Mouse (Mus musculus) heart, adult 2 months (tissue): ENCODE results near the gene Coq4. TPM values are rescaled to one million over a fixed set of nuclear protein-coding genes. Genes with fewer than 3 reads are reported as not detected.

Source experiments
- DNase-seq, 2 experiments: peaks; one replicate each; pipeline ENCODE4 v3.0.0; 2021
- H3K27ac ChIP-seq: fragments of 200-600 bp; 2 replicates; pipeline ENCODE4 v1.8.1; 2022
- H3K27me3 ChIP-seq: fragments of 200-500 bp; 2 replicates; pipeline ENCODE4 v1.6.1; 2012; ENCODE audit warnings: mild to moderate bottlenecking, low read length, inconsistent platforms, mixed read lengths; ENCODE audit not compliant: control insufficient read depth, insufficient read depth
- H3K36me3 ChIP-seq: fragments of 200-500 bp; 2 replicates; pipeline ENCODE4 v1.6.1; 2012; ENCODE audit warnings: low read length, inconsistent platforms; ENCODE audit not compliant: control insufficient read depth, insufficient read depth
- H3K4me1 ChIP-seq: fragments of 200-500 bp; 2 replicates; pipeline ENCODE4 v1.6.1; 2011; ENCODE audit warnings: low read length; ENCODE audit not compliant: control insufficient read depth, insufficient read depth
- H3K4me3 ChIP-seq: fragments of 200-600 bp; 2 replicates; pipeline ENCODE4 v1.8.1; 2022
- H3K79me2 ChIP-seq: fragments of 200-500 bp; replicated peaks from 2 replicates; pipeline ENCODE4 v1.6.1; 2012; ENCODE audit warnings: mild to moderate bottlenecking, inconsistent platforms, low read length, moderate library complexity, mixed read lengths; ENCODE audit not compliant: control insufficient read depth, insufficient read depth
- H3K9ac ChIP-seq: fragments of 200-500 bp; 2 replicates; pipeline ENCODE4 v1.6.1; 2012; ENCODE audit warnings: low read depth, mild to moderate bottlenecking, control low read depth, inconsistent platforms, low read length, mixed read lengths
- CTCF ChIP-seq: fragments of 200-600 bp; IDR thresholded peaks from 2 replicates; pipeline ENCODE4 v1.8.1; 2022; ENCODE audit warnings: antibody characterized with exemption, mild to moderate bottlenecking, moderate library complexity
- EP300 ChIP-seq: fragments of 200-500 bp; IDR thresholded peaks from 2 replicates; pipeline ENCODE4 v1.6.1; 2011; ENCODE audit warnings: low read depth, low read length, control low read depth; ENCODE audit not compliant: insufficient read depth
- POLR2A ChIP-seq: fragments of 200-500 bp; IDR thresholded peaks from 2 replicates; pipeline ENCODE4 v1.6.1; 2011; ENCODE audit warnings: mild to moderate bottlenecking, low read depth, low read length, control low read depth; ENCODE audit not compliant: insufficient read depth
- WGBS: fragments of 180-500 bp; shearing (Covaris S2); methylation state at CpG from one replicate; pipeline ENCODE4 v1.1.7; 2018; 5-methylcytosine and 5-hydroxymethylcytosine counted together
- intact Hi-C: fragments of 180-260 bp; cut with DNase I; formaldehyde crosslinking; loops from one replicate; pipeline ENCODE4 v1.15.1; 2025
- polyA plus RNA-seq: library from polyadenylated mRNA; depleted of rRNA; stranded (reverse); fragments of >200 nt; gene quantifications from 2 replicates; pipeline ENCODE4 v1.2.3, GENCODE M21; 2012
- total RNA-seq, 2 experiments: library from RNA; stranded (reverse); gene quantifications; 2 replicates each; pipeline ENCODE4 v1.2.3; 2021

Gene Coq4
- total and polyA plus RNA-seq, 3 experiments, result 15.8 to 38.6 (median 22.7) TPM

- peaks cover 2% of the 10 kb centered on the region; the same call in 1 of the 2 replicates for H3K4me1 ChIP-seq
- WGBS, result 29% methylated on average over 6 of the region's 6 CpGs
- DNase-seq, result no peak
- no peaks in the 10 kb centered on the region for H3K36me3 ChIP-seq
- H3K27ac ChIP-seq, result no peak overlapping the region
- H3K27me3 ChIP-seq, result no peaks in the 10 kb centered on the region
- H3K9ac ChIP-seq, result peak overlapping the region; percentile 90
- TF ChIP-seq CTCF (peak; percentile 52), EP300 (no peak)
- intact Hi-C loops, result loop anchor here (2.0 to 10.0 kb wide), 3 partner anchors 17 to 1181 kb away; partner anchors contain the start of genes BC005624, Coq4 and Usp20
- no peaks in the 10 kb centered on the region for H3K79me2 ChIP-seq
- H3K4me3 ChIP-seq, result peak overlapping the region; percentile 75
Observed at GRCm38 (mm10) chr2:29803400-29803831, 16.1 kb downstream of the Coq4 start.

- DNase-seq, result no peak
- peaks cover 7% of the 10 kb centered on the region for H3K4me1 ChIP-seq
- no peak for TF ChIP-seq CTCF
- no peak for TF ChIP-seq EP300
- H3K27ac ChIP-seq, result no peak overlapping the region
- no peaks in the 10 kb centered on the region for H3K36me3 ChIP-seq
- H3K4me3 ChIP-seq, result no peak overlapping the region
- intact Hi-C loops, result loop anchor here (2.0 to 5.0 kb wide), 2 partner anchors 43 to 91 kb away; no protein-coding TSS in a partner anchor
- H3K9ac ChIP-seq, result no peak overlapping the region
- no peaks in the 10 kb centered on the region for H3K27me3 ChIP-seq
- H3K79me2 ChIP-seq, result no peaks in the 10 kb centered on the region
- 85% methylated on average over 11 of the region's 11 CpGs for WGBS
Observed at GRCm38 (mm10) chr2:29815678-29816371, 28.5 kb downstream of the Coq4 start.

- H3K4me3 ChIP-seq, result no peak overlapping the region
- H3K27ac ChIP-seq, result no peak overlapping the region
- peak; percentile 90 for TF ChIP-seq CTCF
- TF ChIP-seq EP300, result peak; percentile 69; the same call in 1 of the 2 replicates
- no peak for TF ChIP-seq POLR2A
- peak; percentile 79 to 86 for DNase-seq
- intact Hi-C loops, result loop anchor here (2.0 to 5.0 kb wide), 3 partner anchors 41 to 90 kb away; no protein-coding TSS in a partner anchor
- no peaks in the 10 kb centered on the region for H3K79me2 ChIP-seq
- no peaks in the 10 kb centered on the region for H3K27me3 ChIP-seq
- peaks cover 7% of the 10 kb centered on the region for H3K4me1 ChIP-seq
- H3K9ac ChIP-seq, result no peak overlapping the region
- no peaks in the 10 kb centered on the region for H3K36me3 ChIP-seq
- 33% methylated on average over 8 of the region's 8 CpGs for WGBS
Observed at GRCm38 (mm10) chr2:29817426-29818232, 30.3 kb downstream of the Coq4 start.

- Histone ChIP-seq H3K27me3 (no peaks in the 10 kb centered on the region), H3K36me3 (no peaks in the 10 kb centered on the region), H3K4me3 (no peak overlapping the region), H3K9ac (no peak overlapping the region), H3K4me1 (peaks cover 7% of the 10 kb centered on the region), H3K27ac (no peak overlapping the region), H3K79me2 (no peaks in the 10 kb centered on the region)
- WGBS, result 28% methylated on average over 2 of the region's 2 CpGs
- TF ChIP-seq CTCF (no peak), EP300 (no peak), POLR2A (no peak)
- intact Hi-C loops, result loop anchor here (2.0 to 5.0 kb wide), 2 partner anchors 55 to 88 kb away; no protein-coding TSS in a partner anchor
- no peak for DNase-seq
Observed at GRCm38 (mm10) chr2:29819363-29819762, 32.1 kb downstream of the Coq4 start.

- DNase-seq, result peak; percentile 73 to 75
- Histone ChIP-seq H3K79me2 (no peaks in the 10 kb centered on the region), H3K4me3 (peak within 1 kb of the TSS; percentile 55), H3K27ac (peak within 1 kb of the TSS; percentile 81), H3K9ac (peak within 1 kb of the TSS; percentile 73), H3K4me1 (peaks cover 7% of the 10 kb centered on the region), H3K36me3 (no peaks in the 10 kb centered on the region), H3K27me3 (no peaks in the 10 kb centered on the region)
- intact Hi-C loops, result loop anchor here (10.0 kb wide), 1 partner anchor 145 kb away; the partner anchor contains the start of gene Sptan1
- TF ChIP-seq CTCF (no peak), EP300 (no peak), POLR2A (no peak; the same call in 1 of the 2 replicates)
- WGBS, result under 1% methylated on average over 35 of the region's 35 CpGs
Observed at GRCm38 (mm10) chr2:29820025-29820817, 32.9 kb downstream of the Coq4 start, which contains the start of gene Urm1. Gene Urm1 (plus strand): TSS chr2:29820075.
